Mouse (Mus musculus) neural tube, embryonic 13.5 days (tissue): ENCODE measurements around the gene Gm13306. TPM values are rescaled to one million over a fixed set of nuclear protein-coding genes. Genes with fewer than 3 reads are reported as not detected.
"Not testable (repeated sequence)": the region's sequence is repeated elsewhere in the genome, so short reads cannot be mapped to it uniquely, and the experiment has no call there.

Experiments
- ATAC-seq: fragments of 200-750 bp; cut with Nextera tagmentation; 2 replicates; pipeline ENCODE4 v1.8.0; 2017; ENCODE audit warnings: low read depth, mild to moderate bottlenecking, moderate TSS enrichment, moderate library complexity
- H3K27ac ChIP-seq: fragments of 300-500 bp; sonication (generic); replicated peaks from 2 replicates; pipeline ENCODE4 v1.5.1; 2015; ENCODE audit warnings: moderate library complexity, mild to moderate bottlenecking, inconsistent platforms
- H3K27me3 ChIP-seq: fragments of 300-500 bp; sonication (generic); 2 replicates; pipeline ENCODE4 v1.6.1; 2015; ENCODE audit warnings: mild to moderate bottlenecking, inconsistent platforms
- H3K36me3 ChIP-seq: fragments of 300-500 bp; sonication (generic); 2 replicates; pipeline ENCODE4 v1.6.1; 2015; ENCODE audit warnings: mild to moderate bottlenecking, inconsistent platforms
- H3K4me1 ChIP-seq: fragments of 300-500 bp; sonication (generic); replicated peaks from 2 replicates; pipeline ENCODE4 v1.6.1; 2015; ENCODE audit warnings: inconsistent platforms
- H3K4me2 ChIP-seq: fragments of 300-500 bp; sonication (generic); 2 replicates; pipeline ENCODE4 v1.6.1; 2015; ENCODE audit warnings: inconsistent platforms, mild to moderate bottlenecking, moderate library complexity
- H3K4me3 ChIP-seq: fragments of 300-500 bp; sonication (generic); 2 replicates; pipeline ENCODE4 v1.5.1; 2015; ENCODE audit warnings: mild to moderate bottlenecking, inconsistent platforms
- H3K9ac ChIP-seq: fragments of 300-500 bp; sonication (generic); 2 replicates; pipeline ENCODE4 v1.6.1; 2015; ENCODE audit warnings: moderate library complexity, mild to moderate bottlenecking, inconsistent platforms
- H3K9me3 ChIP-seq: fragments of 300-500 bp; sonication (generic); 2 replicates; pipeline ENCODE4 v1.6.1; 2016; ENCODE audit warnings: inconsistent platforms
- WGBS: fragments of 180-500 bp; shearing (Covaris S2); methylation state at CpG from one replicate; pipeline ENCODE4 v1.1.7; 2015; 5-methylcytosine and 5-hydroxymethylcytosine counted together
- polyA plus RNA-seq: library from polyadenylated mRNA; unstranded; fragments of >200 nt; fragmentation: Nextera tagmentation; extraction: Ambion mirVana; gene quantifications from 2 replicates; pipeline ENCODE4 v1.2.1, GENCODE M21; 2015

The Gm13306 gene
- 0.92 TPM in 1 of 2 replicates, not detected in the other for polyA plus RNA-seq

DNA sequence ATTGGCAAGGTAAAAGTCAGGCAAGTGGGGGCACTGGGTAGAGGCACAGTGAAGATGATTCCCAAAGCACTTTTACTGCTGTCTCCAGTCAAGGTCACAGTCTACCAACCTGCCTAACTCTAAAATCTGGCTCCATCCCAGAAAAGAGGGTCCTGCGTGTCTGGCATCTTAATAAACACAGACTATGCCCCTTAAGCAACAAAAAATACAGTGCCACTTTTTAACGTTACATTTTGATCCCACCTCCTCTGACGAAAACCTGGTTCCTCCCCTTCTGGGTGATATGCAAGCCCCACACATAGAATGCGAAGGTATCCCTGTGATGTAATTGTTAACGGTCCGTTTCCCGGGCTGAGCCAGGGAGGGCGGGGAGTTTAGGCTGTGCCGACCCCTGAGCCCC lies at the start of gene Gm13306:
Gm13306 (plus strand) TSS at position 301 of the 400 bp plus-strand sequence.
- not testable (repeated sequence) for H3K4me3 ChIP-seq, ATAC-seq, H3K27me3 ChIP-seq, H3K36me3 ChIP-seq, H3K9me3 ChIP-seq, H3K4me1 ChIP-seq, H3K27ac ChIP-seq, H3K9ac ChIP-seq, H3K4me2 ChIP-seq
- WGBS, result no CpG with 5 or more reads among the region's 9 CpGs

DNA sequence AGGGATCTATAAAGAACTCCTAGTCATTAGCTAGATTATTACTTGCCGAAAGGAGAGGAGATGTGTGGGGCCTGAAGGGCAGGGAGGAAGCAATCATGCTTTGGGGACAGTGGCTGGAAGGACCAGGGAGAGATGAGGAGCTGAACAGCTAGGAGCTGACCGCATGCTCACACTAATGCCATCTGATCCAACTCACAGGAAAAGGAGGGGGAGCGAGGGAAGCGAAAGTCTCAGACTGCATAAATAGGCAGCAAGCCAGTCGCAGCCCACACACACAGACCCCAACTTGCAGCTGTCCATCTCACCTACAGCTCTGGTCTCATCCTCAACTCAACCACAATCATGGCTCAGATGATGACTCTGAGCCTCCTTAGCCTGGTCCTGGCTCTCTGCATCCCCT lies 38.7 kb upstream of the Gm13306 start, which contains the start of gene Gm13304:
Gm13304 (plus strand) TSS at position 301 of the 400 bp plus-strand sequence.
- H3K36me3 ChIP-seq, H3K4me1 ChIP-seq, H3K4me3 ChIP-seq, H3K27ac ChIP-seq, H3K27me3 ChIP-seq, H3K4me2 ChIP-seq, H3K9me3 ChIP-seq, ATAC-seq, H3K9ac ChIP-seq: not testable (repeated sequence)
- WGBS, result no CpG with 5 or more reads among the region's 5 CpGs

DNA sequence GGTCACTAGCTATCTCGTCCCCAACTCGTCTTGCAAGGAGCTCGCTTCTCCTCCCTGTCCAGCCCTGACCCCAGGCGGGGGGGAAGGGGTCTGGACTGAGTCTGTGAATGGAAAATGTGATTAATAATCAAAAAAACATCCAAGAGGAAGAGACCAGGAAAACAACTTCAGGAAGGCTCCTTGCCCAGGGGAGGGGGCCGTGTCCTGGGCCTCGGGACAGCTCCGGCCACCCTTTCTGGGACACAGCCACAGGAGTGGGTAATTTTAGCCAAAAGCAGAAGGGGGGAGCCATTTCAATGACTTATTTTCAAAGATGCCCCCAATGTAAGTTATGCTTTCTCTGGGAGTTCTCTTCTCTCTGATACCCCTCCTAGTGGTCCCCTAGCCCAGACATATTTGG lies 15.3 kb downstream of the Gm13306 start, which contains the start of gene Gm13305:
Gm13305 (minus strand) TSS at position 101 of the 400 bp plus-strand sequence.
- H3K9me3 ChIP-seq, ATAC-seq, H3K4me1 ChIP-seq, H3K9ac ChIP-seq, H3K27ac ChIP-seq, H3K4me2 ChIP-seq, H3K36me3 ChIP-seq, H3K27me3 ChIP-seq, H3K4me3 ChIP-seq: not testable (repeated sequence)
- WGBS, result no CpG with 5 or more reads among the region's 7 CpGs

DNA sequence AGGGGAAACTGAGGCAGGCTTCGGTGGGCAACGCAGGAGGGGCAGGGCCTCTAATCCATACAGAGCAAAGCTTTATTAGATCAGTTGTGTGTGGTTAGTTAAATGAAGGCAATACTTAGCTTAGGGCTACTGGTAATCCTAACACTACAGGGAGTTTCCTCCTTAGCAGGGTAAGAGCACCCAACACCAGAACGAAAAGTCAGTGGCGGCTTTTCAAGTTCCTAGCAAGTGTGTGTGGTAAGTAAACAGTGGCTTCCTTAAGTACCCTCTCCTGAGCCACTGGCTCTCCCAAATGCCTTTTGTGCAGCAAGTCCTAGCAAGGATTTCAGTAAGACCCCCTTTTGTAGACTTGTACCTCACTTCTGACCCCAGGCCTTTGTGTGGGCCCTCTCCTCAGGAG lies 25.0 kb downstream of the Gm13306 start:
- no CpG with 5 or more reads among the region's 4 CpGs for WGBS
- not testable (repeated sequence) for H3K9me3 ChIP-seq, H3K9ac ChIP-seq, H3K27ac ChIP-seq, ATAC-seq, H3K4me1 ChIP-seq, H3K4me2 ChIP-seq, H3K4me3 ChIP-seq, H3K36me3 ChIP-seq, H3K27me3 ChIP-seq

DNA sequence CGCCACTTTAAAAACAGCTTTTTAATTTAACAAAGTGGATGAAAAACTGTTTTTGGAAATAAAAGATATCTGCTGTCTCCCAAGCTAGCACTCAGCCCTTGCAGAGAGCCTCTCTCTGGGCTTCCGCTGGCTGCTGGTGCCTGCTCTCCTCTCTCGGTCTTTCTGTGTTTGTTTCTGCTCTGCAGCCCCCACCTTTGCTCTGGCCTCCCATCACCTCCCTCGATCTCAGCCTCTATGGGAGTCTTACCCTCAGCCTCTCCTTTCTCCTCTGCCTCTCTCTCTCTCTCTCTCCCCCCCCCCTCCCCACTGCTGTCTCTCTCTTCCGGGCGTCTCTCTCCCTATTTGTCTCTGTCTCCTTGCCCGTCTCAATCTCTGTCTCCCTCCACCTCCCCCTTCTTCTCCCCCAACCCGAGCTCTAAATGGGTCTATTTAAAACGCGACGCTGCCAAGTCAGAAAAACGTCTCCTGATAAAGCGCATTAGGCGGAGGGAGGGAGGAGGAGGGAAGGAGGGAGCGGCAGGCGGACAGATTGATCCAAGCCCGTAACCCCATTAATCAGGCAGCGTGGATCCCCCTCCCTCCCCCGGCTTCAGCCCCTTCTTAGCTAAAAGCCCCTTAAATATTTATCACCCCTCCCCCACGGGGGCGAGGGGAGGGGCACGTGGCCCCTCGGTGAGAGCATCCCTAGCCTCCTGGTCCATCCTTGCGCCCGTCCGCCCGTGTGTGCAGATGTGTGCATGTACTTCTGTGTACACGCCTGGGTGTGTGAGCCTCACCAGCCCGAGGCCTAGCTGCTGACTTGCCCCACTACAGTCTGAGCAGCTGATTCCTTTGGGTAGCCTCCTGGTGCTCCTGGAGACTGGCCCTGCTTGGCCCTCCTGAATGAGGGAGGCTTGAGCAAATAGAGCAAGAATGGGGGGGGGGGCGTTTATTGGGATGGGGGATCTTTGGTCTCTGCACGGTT lies 30.3 kb downstream of the Gm13306 start:
- H3K27ac ChIP-seq, H3K9ac ChIP-seq, H3K4me2 ChIP-seq, H3K36me3 ChIP-seq, H3K27me3 ChIP-seq, H3K4me3 ChIP-seq, H3K9me3 ChIP-seq, H3K4me1 ChIP-seq: not testable (repeated sequence)
- no CpG with 5 or more reads among the region's 31 CpGs for WGBS
- ATAC-seq, result peak; percentile 77

DNA sequence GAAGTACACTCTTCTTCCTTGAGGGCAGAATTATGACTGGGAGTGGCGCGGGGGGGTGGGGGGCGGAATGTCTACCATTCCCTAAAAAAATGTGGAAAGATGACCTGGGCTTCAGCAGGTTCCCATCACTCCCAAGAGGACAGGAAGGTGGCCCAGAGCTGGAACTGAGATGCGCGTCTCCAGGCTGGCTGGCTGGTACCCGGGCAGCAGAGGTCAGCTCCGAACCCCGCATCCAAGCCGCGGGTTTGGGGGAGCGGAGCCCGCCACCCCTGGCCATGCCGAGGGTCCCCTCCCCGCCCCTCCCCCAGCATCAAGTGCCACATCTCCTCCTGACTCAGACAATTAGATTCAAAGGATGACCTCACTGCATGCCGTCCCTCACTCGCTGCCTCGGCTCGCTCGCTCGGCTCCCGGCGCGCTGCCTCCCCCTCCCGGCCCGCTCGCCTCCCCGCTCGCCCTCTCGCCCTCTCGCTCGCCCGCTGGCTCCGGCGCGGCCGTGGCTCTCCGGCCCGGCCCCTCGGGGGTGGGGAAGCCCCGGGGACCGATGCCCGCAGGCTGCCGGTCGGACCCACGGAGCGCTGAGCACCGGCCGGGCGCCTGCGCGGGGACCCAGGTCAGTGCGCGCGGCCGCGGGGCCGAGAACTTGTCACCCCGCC lies 31.2 kb downstream of the Gm13306 start:
- not testable (repeated sequence) for H3K27me3 ChIP-seq, H3K4me1 ChIP-seq, H3K36me3 ChIP-seq, H3K4me3 ChIP-seq, H3K27ac ChIP-seq, H3K9me3 ChIP-seq, H3K4me2 ChIP-seq, H3K9ac ChIP-seq
- no CpG with 5 or more reads among the region's 58 CpGs for WGBS
- peak; percentile 57; the same call in 1 of the 2 replicates for ATAC-seq

DNA sequence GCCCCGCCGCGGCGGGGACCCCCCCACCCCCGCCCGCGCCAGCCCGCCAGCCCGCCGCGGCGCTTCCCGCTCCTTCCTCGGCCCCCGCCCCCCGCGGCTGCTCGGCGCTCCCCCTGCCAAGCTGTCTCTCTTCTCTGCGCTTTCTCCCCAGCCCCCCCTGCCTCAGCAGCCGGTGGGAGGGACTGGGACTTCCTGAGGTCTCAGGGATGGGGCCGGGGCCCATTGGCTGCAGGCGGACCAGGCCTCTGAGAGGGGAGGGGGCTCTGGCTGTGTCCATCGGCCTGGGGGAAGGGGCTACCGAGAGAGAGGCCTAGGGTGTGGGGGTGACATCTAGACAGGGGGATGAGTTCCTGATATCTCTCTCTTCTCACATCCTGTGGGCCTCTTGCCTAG lies 31.7 kb downstream of the Gm13306 start:
- H3K27ac ChIP-seq, H3K9ac ChIP-seq, H3K9me3 ChIP-seq, H3K4me1 ChIP-seq, H3K27me3 ChIP-seq, H3K4me3 ChIP-seq, H3K36me3 ChIP-seq, H3K4me2 ChIP-seq: not testable (repeated sequence)
- peak; percentile 59 for ATAC-seq
- WGBS, result no CpG with 5 or more reads among the region's 25 CpGs

Other genes starting within 250 kb of the Gm13306 start
- not detected in 2 replicates for gene Gm21541, start 249.8 kb upstream of the Gm13306 start, polyA plus RNA-seq
- 7.0 and 7.8 TPM in 2 replicates for gene Gm20878, start 211.9 kb upstream of the Gm13306 start, polyA plus RNA-seq
- 0.45 and 0.51 TPM in 2 replicates for gene Fam205a4, start 187.4 kb upstream of the Gm13306 start, polyA plus RNA-seq
- gene Gm21093, start 118.7 kb upstream of the Gm13306 start, polyA plus RNA-seq, result not detected in 2 replicates
- gene Gm3893, start 62.2 kb upstream of the Gm13306 start, polyA plus RNA-seq, result not detected in 2 replicates
- gene Gm13304, start 38.6 kb upstream of the Gm13306 start, polyA plus RNA-seq, result not detected in 2 replicates
- gene Gm13305, start 15.2 kb downstream of the Gm13306 start, polyA plus RNA-seq, result not detected in 2 replicates
- gene Gm10600, start 87.2 kb downstream of the Gm13306 start, polyA plus RNA-seq, result not detected in 2 replicates
- gene Ccl21b, start 102.3 kb downstream of the Gm13306 start, polyA plus RNA-seq, result not detected in 2 replicates
- not detected in 2 replicates for gene Gm21953, start 140.8 kb downstream of the Gm13306 start, polyA plus RNA-seq
- gene Fam205a3, start 164.9 kb downstream of the Gm13306 start, polyA plus RNA-seq, result not detected in 2 replicates